Mouse (Mus musculus) layer of hippocampus, adult 8-10 months (tissue): Measurements from ENCODE around the gene Psip1. TPM values are rescaled to one million over a fixed set of nuclear protein-coding genes. Genes with fewer than 3 reads are reported as not detected.
A peak's percentile ranks its signal among the peaks of the same experiment; 100 is the strongest.
"Not testable (repeated sequence)": the region's sequence is repeated elsewhere in the genome, so short reads cannot be mapped to it uniquely, and the experiment has no call there.

Experiments
- DNase-seq, 2 experiments: peaks; one replicate each; pipeline ENCODE4 v3.0.0; 2022; ENCODE audit warnings: low spot score in 2 of 2
- total RNA-seq, 4 experiments: library from RNA; stranded (reverse); gene quantifications; 2 replicates each; pipeline ENCODE4 v1.2.4; 2022

The Psip1 gene
- 100 to 1,000 TPM; 191 to 205 (median 200) TPM for total RNA-seq

GRCm38 (mm10) chr4:83486117-83486901, at the start of gene Psip1:
Gene Psip1, minus strand, starts transcription at chr4:83486459.
- peak; percentile 84 to 85 for DNase-seq

DNA sequence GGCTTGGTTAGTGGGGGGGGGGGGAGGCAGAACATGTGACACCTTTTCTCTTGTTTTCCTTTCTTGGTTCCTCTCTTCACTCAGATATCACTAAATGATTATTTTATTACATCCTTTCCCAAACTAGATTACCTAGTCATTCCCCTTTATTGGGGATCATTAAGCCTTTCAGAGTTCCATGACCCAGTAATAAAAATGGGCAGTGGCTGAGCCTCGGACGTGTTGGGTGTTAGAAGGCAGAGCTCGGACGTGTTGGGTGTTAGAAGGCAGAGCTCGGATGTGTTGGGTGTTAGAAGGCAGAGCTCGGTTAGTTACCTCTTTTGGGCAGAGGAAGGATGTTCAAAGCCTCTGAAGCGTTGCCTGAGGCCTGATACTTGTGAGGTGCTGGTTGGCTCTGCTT, 47.8 kb upstream of the Psip1 start:
- no peak for DNase-seq

DNA sequence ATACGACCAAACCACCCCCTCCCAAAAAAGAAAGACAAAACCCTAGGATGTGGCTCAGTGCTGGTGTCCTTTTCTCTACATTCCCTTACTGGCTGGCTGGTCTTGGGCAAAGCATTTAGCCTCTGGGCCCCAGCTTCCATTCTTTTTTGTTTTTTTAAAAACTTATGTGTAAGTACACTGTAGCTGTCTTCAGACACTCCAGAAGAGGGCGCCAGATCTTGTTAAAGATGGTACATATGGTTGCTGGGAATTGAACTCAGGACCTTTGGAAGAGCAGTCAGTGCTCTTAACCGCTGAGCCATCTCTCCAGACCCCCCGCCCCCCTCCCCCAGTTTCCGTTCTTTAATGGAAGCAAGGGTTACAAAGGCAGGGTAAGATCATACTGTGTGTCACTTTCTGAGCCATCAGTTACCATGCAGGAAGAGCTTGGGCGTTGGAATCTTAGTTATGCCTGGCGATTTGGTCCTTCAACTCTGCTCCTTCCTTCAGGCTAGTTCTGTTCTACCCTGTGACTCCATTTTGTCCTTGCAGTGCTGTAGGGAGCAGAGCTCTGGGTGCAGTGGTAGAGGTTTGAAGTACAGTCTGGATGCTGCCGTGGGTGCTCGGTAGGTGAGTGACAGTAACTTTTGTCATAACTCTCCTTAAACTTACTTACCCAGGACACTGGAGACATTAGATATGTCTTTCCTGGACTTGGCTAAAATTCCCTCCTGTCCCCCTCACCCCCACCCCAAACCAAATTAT, 47.1 kb upstream of the Psip1 start:
- no peak for DNase-seq

GRCm38 (mm10) chr4:83530060-83530459, 43.8 kb upstream of the Psip1 start:
- DNase-seq = not testable (repeated sequence)

GRCm38 (mm10) chr4:83527921-83528320, 41.7 kb upstream of the Psip1 start:
- DNase-seq = no peak

- no peak for DNase-seq
These were observed 40.7 kb upstream of the Psip1 start for GRCm38 (mm10) chr4:83526988-83527334.

- DNase-seq = no peak
These were observed 40.2 kb upstream of the Psip1 start for GRCm38 (mm10) chr4:83526270-83526987.

GRCm38 (mm10) chr4:83525690-83526055, 39.4 kb upstream of the Psip1 start:
- no peak for DNase-seq

DNA sequence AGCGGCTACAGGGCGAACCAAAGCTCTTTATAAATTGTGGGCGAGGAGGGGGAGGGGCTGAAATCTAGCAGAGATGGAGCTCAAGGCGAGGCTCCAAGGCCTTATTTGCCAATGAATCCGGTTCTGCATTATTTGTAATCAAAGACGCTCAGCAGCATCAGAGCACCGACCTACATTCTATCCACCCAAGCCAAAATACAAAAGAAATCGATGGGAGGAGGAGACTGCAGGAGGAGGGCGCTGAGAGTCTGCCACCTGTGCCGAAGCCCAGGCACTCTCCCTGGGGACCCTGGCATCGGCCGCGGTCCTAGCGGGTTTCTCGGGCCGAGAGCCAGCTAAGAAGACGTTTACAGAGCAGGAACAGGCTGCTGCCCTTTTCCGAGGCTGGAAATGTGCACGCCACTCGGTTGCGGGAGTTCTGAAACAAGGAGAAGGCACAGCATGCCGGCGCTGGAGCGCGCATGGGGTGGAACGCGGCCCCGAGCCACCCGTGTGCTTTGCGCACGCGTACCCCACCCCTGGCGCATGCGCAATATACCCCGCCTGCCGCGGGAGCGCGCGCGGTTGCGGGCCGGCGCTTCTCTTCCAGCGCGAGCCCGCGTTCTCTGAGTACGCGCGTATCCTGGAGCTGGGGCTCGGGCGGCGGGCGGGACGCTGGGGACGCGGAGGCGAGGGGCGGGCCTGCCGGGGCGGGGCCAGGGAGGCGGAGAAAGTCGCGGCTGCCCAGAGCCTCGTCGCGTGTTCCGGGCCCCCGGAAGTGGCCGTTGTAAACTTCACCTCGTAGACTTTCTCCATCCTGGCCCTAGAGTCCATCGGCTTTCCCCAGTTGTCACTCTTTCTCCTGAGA, 38.8 kb upstream of the Psip1 start, which contains the start of gene Ccdc171:
TSS of gene Ccdc171 (plus strand) at position 703 of the 847 bp plus-strand sequence.
- peak; percentile 88 to 91 for DNase-seq

- no peak for DNase-seq
These were observed 38.2 kb upstream of the Psip1 start for GRCm38 (mm10) chr4:83524456-83524842.

- no peak for DNase-seq
These were observed 35.8 kb upstream of the Psip1 start for GRCm38 (mm10) chr4:83522066-83522465.

GRCm38 (mm10) chr4:83520308-83520707, 34.0 kb upstream of the Psip1 start:
- DNase-seq = no peak

DNA sequence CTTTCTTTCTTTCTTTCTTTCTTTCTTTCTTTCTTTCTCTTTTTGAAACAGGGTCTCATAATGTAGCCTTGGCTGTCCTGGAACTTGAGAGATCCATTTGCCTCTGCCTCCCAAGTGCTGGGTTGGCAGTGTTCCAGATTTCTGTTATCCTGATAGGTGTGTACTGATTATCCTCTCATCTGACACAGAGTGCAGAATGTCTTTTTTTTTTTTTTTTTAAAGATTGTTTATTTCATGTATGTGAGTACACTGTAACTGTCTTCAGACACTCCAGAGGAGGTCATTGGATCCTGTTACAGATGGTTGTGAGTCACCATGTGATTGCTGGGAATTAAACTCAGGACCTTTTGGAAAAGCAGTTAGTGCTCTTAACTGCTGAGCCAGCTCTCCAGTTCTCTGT, 33.5 kb upstream of the Psip1 start:
- DNase-seq = no peak

DNA sequence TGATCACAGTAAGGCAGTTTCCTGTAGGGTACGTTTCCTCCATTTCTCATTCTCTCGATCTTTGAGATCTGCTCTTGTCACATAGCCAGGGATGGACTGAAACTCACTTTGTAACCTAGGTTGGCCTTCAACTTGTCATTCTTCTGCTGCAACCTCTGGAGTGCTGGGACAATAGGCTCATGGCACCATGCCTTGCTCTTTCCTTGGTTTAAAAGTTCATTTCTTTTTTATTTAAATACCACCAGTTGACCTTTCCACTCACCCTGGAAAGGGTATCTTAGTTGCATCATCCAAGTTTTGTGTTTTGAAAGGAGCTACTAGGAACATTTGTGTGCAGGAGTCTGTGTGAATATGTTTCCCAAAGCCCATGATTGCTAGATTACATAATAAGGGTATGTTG, 32.9 kb upstream of the Psip1 start:
- no peak for DNase-seq

DNA sequence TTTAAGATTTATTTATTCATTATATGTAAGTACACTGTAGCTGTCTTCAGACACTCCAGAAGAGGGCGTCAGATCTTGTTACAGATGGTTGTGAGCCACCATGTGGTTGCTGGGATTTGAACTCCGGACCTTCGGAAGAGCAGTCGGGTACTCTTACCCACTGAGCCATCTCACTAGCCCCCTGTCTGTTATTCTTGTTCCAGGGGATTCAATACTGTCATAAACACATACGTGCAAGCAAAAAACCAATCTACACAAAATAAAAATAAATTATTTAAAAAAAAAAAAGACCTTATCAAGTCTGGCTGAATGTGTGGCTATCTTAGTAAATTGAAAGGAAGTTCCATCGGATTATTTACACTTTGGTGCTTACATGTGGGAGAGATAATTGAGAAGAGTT, 29.9 kb upstream of the Psip1 start:
- not testable (repeated sequence) for DNase-seq

DNA sequence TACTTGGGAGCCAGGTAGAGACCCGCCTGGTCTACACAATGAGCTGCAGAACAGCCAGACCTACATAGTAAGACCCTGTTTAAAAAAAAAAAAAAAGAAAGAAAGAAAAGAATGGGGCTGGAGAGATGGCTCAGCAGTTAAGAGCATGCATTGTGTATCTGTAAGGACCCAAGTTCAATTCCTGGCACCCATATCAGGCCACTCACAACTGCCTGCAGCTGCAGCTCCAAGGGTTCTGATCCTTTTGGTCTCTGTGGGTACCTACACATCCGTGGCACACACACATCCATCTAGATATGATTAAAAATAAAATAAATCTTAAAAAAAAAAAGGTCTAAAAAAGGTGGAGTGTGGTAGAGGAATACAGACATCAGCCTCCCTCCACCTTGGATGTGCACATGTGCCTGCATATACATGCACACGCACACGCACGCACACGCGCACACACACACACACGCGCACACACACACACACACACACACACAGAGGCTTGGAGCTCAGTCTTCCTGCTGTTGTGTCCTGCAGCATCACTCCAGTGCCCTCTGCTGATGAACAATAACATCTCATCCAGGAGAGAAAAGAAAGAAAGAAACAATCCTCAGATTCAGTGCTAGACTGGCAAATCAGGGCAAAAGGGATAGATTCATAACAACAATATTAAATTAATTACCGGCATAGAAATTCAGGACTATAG, 28.9 kb upstream of the Psip1 start:
- DNase-seq = no peak

DNA sequence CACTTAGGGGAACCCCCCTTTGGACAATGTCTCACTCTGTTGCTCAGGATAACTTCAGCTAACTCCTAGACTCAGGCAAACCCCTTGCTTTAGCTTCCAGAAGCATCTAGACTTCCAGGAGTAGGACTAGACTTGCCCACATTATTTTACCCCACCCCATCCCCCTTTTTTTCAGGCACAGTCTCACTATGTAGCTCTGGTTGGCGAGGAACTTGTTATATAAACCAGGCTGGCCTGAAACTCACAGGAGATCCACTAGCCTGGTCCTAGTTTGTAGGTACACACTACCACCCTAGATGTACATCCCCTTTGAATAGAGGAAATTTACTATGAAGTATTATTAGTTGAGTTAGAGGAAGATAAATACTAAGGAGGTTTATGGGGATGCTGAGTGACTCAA, 27.9 kb upstream of the Psip1 start:
- DNase-seq = no peak

DNA sequence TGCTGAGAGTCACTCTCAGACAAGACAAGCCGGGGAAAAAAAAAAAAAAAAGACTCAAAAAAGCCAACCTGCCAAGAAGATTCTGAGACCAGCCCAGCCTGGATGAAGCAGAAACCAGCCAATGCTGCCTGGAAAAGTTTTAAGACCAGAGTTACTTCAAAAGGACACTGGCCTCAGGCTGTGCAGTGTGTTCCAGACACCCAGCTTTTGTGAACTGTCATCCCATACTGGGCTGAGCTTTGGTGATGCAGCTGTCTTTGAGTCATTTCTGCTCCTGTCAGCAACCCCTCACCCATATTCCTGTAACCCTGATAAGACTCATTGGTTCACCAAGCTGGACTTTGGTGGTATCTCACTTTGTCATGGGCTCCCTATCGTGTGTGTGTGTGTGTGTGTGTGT, 26.4 kb upstream of the Psip1 start:
- no peak for DNase-seq

DNA sequence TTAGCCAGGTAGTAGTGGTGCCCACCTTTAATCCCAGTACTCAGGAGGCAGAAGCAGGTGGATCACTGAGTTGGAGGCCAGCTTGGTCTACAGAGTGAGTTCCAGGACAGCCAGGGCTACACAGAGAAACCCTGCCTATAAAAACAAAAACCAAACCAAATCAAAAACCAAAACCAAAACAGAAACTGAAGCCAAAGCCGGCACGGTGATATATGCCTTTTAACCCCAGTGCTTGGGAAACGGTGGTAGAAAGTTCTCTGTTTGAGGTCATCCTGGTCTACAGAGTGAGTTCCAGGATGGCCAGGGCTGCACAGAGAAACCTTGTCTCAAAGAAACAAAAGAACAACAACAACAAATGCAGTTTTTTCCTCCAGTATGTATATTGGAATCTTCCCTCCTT, 26.0 kb upstream of the Psip1 start:
- no peak for DNase-seq

DNA sequence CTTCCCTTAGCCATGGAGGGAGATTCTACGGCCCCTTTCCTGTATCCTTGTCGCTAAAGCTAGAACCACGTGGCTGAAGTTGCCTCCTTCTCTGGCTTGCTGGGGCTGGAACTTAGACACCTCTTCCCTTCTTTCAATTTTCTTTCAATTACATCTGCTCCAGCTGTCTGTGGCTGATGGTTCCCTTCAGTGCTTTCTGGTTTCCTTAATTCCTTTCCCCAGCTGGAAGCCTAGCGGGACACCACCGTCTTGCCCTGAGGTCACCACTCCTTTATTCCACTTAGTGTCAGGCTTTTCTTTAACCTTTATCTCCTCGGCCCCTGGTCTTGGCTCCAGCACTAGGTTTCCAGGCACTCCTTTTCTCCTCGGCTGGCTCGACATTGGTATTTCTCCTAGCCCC, 24.8 kb upstream of the Psip1 start:
- no peak for DNase-seq

DNA sequence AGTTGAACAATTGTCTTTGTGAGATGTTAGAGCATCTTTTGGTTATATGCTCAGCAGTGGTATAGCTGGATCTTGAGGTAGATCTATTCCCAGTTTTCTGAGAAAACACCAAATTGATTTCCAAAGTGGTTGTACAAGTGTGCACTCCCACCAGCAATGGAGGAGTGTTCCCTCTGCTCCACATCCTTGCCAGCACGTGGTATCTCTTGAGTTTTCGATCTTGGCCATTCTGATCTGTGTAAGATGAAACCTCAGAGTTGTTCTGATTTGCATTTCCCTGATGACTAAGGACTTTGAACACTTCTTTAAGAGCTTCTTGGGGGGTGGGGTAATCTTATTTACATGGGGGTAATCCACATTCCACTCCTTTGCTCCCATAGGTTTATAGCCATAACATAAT, 23.3 kb upstream of the Psip1 start:
- DNase-seq = no peak
